Mouse (Mus musculus): ENCODE measurements around the gene Nme9. TPM values are rescaled to one million over a fixed set of nuclear protein-coding genes. Genes with fewer than 3 reads are reported as not detected.

Gene Nme9
- polyA plus RNA-seq, 1 experiment, result not detected

- TF ChIP-seq CTCF (IDR thresholded peaks at IDR 0.05; ENCODE audit: insufficient read depth, low read depth, low read length), result no peak
- TF ChIP-seq POLR2A (IDR thresholded peaks at IDR 0.05; ENCODE audit: insufficient read depth, low read depth, low read length), result no peak
- H3K4me3 ChIP-seq (ENCODE audit: insufficient read depth, low read depth, low read length), result no peak overlapping the region
- no peaks in the 10 kb centered on the region for H3K4me1 ChIP-seq (ENCODE audit: control insufficient read depth, insufficient read depth, low read length)
- WGBS, result 43% methylated on average over 6 of the region's 6 CpGs
- no peak overlapping the region for H3K27ac ChIP-seq (ENCODE audit: insufficient read depth, low read depth, low read length)
These were observed 13.6 kb downstream of the Nme9 start for GRCm38 (mm10) chr9:99464876-99465275.

GRCm38 (mm10) chr9:99468572-99468971 lies 17.3 kb downstream of the Nme9 start:
- TF ChIP-seq POLR2A (IDR thresholded peaks at IDR 0.05; ENCODE audit: insufficient read depth, low read depth, low read length), result no peak
- TF ChIP-seq CTCF (IDR thresholded peaks at IDR 0.05; ENCODE audit: insufficient read depth, low read depth, low read length), result no peak
- Histone ChIP-seq H3K27ac (ENCODE audit: insufficient read depth, low read depth, low read length) (no peak overlapping the region), H3K4me3 (ENCODE audit: insufficient read depth, low read depth, low read length) (no peak overlapping the region), H3K4me1 (ENCODE audit: control insufficient read depth, insufficient read depth, low read length) (no peaks in the 10 kb centered on the region)
- WGBS, result 87% methylated on average over 9 of the region's 9 CpGs

- Histone ChIP-seq H3K4me1 (ENCODE audit: control insufficient read depth, insufficient read depth, low read length) (no peaks in the 10 kb centered on the region), H3K27ac (ENCODE audit: insufficient read depth, low read depth, low read length) (no peak overlapping the region), H3K4me3 (ENCODE audit: insufficient read depth, low read depth, low read length) (no peak overlapping the region)
- TF ChIP-seq POLR2A (IDR thresholded peaks at IDR 0.05; ENCODE audit: insufficient read depth, low read depth, low read length), result no peak
- TF ChIP-seq CTCF (IDR thresholded peaks at IDR 0.05; ENCODE audit: insufficient read depth, low read depth, low read length), result no peak
- WGBS, result 66% methylated on average over 8 of the region's 8 CpGs
These were observed 18.5 kb downstream of the Nme9 start for GRCm38 (mm10) chr9:99469681-99470273.

- TF ChIP-seq POLR2A (IDR thresholded peaks at IDR 0.05; ENCODE audit: insufficient read depth, low read depth, low read length) (no peak), CTCF (IDR thresholded peaks at IDR 0.05; ENCODE audit: insufficient read depth, low read depth, low read length) (no peak)
- Histone ChIP-seq H3K4me3 (ENCODE audit: insufficient read depth, low read depth, low read length) (no peak overlapping the region), H3K27ac (ENCODE audit: insufficient read depth, low read depth, low read length) (no peak overlapping the region), H3K4me1 (ENCODE audit: control insufficient read depth, insufficient read depth, low read length) (no peaks in the 10 kb centered on the region)
- WGBS, result 48% methylated on average over 16 of the region's 16 CpGs
These were observed 19.2 kb downstream of the Nme9 start for GRCm38 (mm10) chr9:99470347-99471092.

GRCm38 (mm10) chr9:99471334-99471733 lies 20.1 kb downstream of the Nme9 start:
- H3K4me1 ChIP-seq (ENCODE audit: control insufficient read depth, insufficient read depth, low read length), result no peaks in the 10 kb centered on the region
- no peak overlapping the region for H3K4me3 ChIP-seq (ENCODE audit: insufficient read depth, low read depth, low read length)
- no peak overlapping the region for H3K27ac ChIP-seq (ENCODE audit: insufficient read depth, low read depth, low read length)
- 86% methylated on average over 7 of the region's 7 CpGs for WGBS
- TF ChIP-seq CTCF (IDR thresholded peaks at IDR 0.05; ENCODE audit: insufficient read depth, low read depth, low read length) (no peak), POLR2A (IDR thresholded peaks at IDR 0.05; ENCODE audit: insufficient read depth, low read depth, low read length) (no peak)

- WGBS, result 33% methylated on average over 9 of the region's 9 CpGs
- H3K4me3 ChIP-seq (ENCODE audit: insufficient read depth, low read depth, low read length), result no peak overlapping the region
- H3K4me1 ChIP-seq (ENCODE audit: control insufficient read depth, insufficient read depth, low read length), result peaks cover 12% of the 10 kb centered on the region
- TF ChIP-seq POLR2A (IDR thresholded peaks at IDR 0.05; ENCODE audit: insufficient read depth, low read depth, low read length), result no peak
- TF ChIP-seq CTCF (IDR thresholded peaks at IDR 0.05; ENCODE audit: insufficient read depth, low read depth, low read length), result no peak
- H3K27ac ChIP-seq (ENCODE audit: insufficient read depth, low read depth, low read length), result no peak overlapping the region; the same call in 1 of the 2 replicates
These were observed 28.0 kb downstream of the Nme9 start for GRCm38 (mm10) chr9:99479181-99479711.

GRCm38 (mm10) chr9:99480764-99481163 lies 29.5 kb downstream of the Nme9 start:
- 85% methylated on average over 4 of the region's 4 CpGs for WGBS
- H3K4me3 ChIP-seq (ENCODE audit: insufficient read depth, low read depth, low read length), result no peak overlapping the region
- H3K27ac ChIP-seq (ENCODE audit: insufficient read depth, low read depth, low read length), result no peak overlapping the region
- H3K4me1 ChIP-seq (ENCODE audit: control insufficient read depth, insufficient read depth, low read length), result peaks cover 12% of the 10 kb centered on the region
- no peak for TF ChIP-seq CTCF (IDR thresholded peaks at IDR 0.05; ENCODE audit: insufficient read depth, low read depth, low read length)
- TF ChIP-seq POLR2A (IDR thresholded peaks at IDR 0.05; ENCODE audit: insufficient read depth, low read depth, low read length), result no peak

GRCm38 (mm10) chr9:99483191-99483590 lies 31.9 kb downstream of the Nme9 start:
- WGBS, result 87% methylated on average over 4 of the region's 4 CpGs
- Histone ChIP-seq H3K4me3 (ENCODE audit: insufficient read depth, low read depth, low read length) (no peak overlapping the region), H3K4me1 (ENCODE audit: control insufficient read depth, insufficient read depth, low read length) (peaks cover 12% of the 10 kb centered on the region), H3K27ac (ENCODE audit: insufficient read depth, low read depth, low read length) (no peak overlapping the region)
- TF ChIP-seq POLR2A (IDR thresholded peaks at IDR 0.05; ENCODE audit: insufficient read depth, low read depth, low read length) (no peak), CTCF (IDR thresholded peaks at IDR 0.05; ENCODE audit: insufficient read depth, low read depth, low read length) (no peak)

- TF ChIP-seq CTCF (IDR thresholded peaks at IDR 0.05; ENCODE audit: insufficient read depth, low read depth, low read length) (no peak), POLR2A (IDR thresholded peaks at IDR 0.05; ENCODE audit: insufficient read depth, low read depth, low read length) (no peak)
- Histone ChIP-seq H3K4me3 (ENCODE audit: insufficient read depth, low read depth, low read length) (no peak overlapping the region), H3K27ac (ENCODE audit: insufficient read depth, low read depth, low read length) (no peak overlapping the region), H3K4me1 (ENCODE audit: control insufficient read depth, insufficient read depth, low read length) (peaks cover 6% of the 10 kb centered on the region)
These were observed 33.4 kb downstream of the Nme9 start for GRCm38 (mm10) chr9:99484632-99485031.
